Mouse (Mus musculus): ENCODE data around the gene Rreb1. TPM values are rescaled to one million over a fixed set of nuclear protein-coding genes. Genes with fewer than 3 reads are reported as not detected.
A peak's percentile ranks its signal among the peaks of the same experiment; 100 is the strongest.

Rreb1 gene
- polyA plus RNA-seq, 1 experiment from 2014 or later, result 11.4 TPM

DNA sequence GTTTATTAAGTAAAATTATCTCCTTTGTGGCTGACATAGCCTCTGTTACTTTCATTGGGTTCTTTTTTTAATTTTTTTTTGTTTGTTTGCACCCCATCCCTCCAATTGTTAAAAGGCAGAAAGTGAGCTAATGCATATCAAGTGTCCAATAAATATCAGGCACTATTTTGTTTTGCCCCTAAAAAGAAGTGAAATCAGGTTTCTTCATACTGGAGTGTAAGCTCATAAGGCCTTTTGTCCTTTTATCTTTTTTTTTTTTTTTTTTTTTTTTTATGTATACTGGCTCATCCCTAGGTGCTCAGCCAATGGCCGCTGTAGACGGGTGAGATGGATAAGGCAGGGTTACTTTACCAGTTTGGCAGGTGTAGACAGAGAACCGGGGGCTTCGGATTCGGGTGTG is 70.2 kb downstream of the Rreb1 start:
- Histone ChIP-seq H3K36me3 (no peaks in the 10 kb centered on the region), H3K9me3 (no peaks in the 10 kb centered on the region), H3K27ac (no peak overlapping the region), H3K4me2 (replicated peaks) (no peak overlapping the region), H3K4me1 (peaks cover 42% of the 10 kb centered on the region), H3K9ac (no peak overlapping the region), H3K4me3 (no peak overlapping the region), H3K27me3 (no peaks in the 10 kb centered on the region)
- WGBS, result 81% methylated on average over 5 of the region's 5 CpGs
- no peak for ATAC-seq (ENCODE audit: low FRiP score, low read depth)

GRCm38 (mm10) chr13:37851617-37852016 is 73.4 kb downstream of the Rreb1 start:
- H3K27ac ChIP-seq, result no peak overlapping the region
- WGBS, result 84% methylated on average over 5 of the region's 5 CpGs
- no peak for ATAC-seq (ENCODE audit: low FRiP score, low read depth)
- H3K36me3 ChIP-seq, result no peaks in the 10 kb centered on the region
- no peak overlapping the region for H3K4me3 ChIP-seq
- H3K9me3 ChIP-seq, result no peaks in the 10 kb centered on the region
- H3K4me1 ChIP-seq, result peaks cover 38% of the 10 kb centered on the region
- no peaks in the 10 kb centered on the region for H3K27me3 ChIP-seq
- H3K9ac ChIP-seq, result no peak overlapping the region
- no peak overlapping the region for H3K4me2 ChIP-seq (replicated peaks)

- 79% methylated on average over 3 of the region's 3 CpGs for WGBS
- H3K9me3 ChIP-seq, result no peaks in the 10 kb centered on the region
- H3K9ac ChIP-seq, result no peak overlapping the region
- peaks cover 33% of the 10 kb centered on the region for H3K4me1 ChIP-seq
- H3K27me3 ChIP-seq, result no peaks in the 10 kb centered on the region
- no peaks in the 10 kb centered on the region for H3K36me3 ChIP-seq
- no peak overlapping the region for H3K4me3 ChIP-seq
- no peak for ATAC-seq (ENCODE audit: low FRiP score, low read depth)
- no peak overlapping the region for H3K27ac ChIP-seq
- no peak overlapping the region for H3K4me2 ChIP-seq (replicated peaks)
These were observed 74.7 kb downstream of the Rreb1 start for GRCm38 (mm10) chr13:37852850-37853249.

GRCm38 (mm10) chr13:37853441-37853840 is 75.2 kb downstream of the Rreb1 start:
- no peaks in the 10 kb centered on the region for H3K27me3 ChIP-seq
- no peak for ATAC-seq (ENCODE audit: low FRiP score, low read depth)
- no peak overlapping the region for H3K27ac ChIP-seq
- 39% methylated on average over 4 of the region's 4 CpGs for WGBS
- H3K9me3 ChIP-seq, result no peaks in the 10 kb centered on the region
- H3K9ac ChIP-seq, result no peak overlapping the region
- no peak overlapping the region for H3K4me3 ChIP-seq
- no peaks in the 10 kb centered on the region for H3K36me3 ChIP-seq
- H3K4me1 ChIP-seq, result peaks cover 38% of the 10 kb centered on the region
- no peak overlapping the region for H3K4me2 ChIP-seq (replicated peaks)

- H3K4me2 ChIP-seq (replicated peaks), result peak overlapping the region; percentile 67
- H3K36me3 ChIP-seq, result no peaks in the 10 kb centered on the region
- WGBS, result 3% methylated on average over 14 of the region's 14 CpGs
- peak; percentile 33; the same call in 1 of the 2 replicates for ATAC-seq (ENCODE audit: low FRiP score, low read depth)
- H3K27me3 ChIP-seq, result no peaks in the 10 kb centered on the region
- H3K9ac ChIP-seq, result peak overlapping the region; percentile 62
- peak overlapping the region; percentile 61 for H3K27ac ChIP-seq
- H3K9me3 ChIP-seq, result no peaks in the 10 kb centered on the region
- H3K4me1 ChIP-seq, result peaks cover 44% of the 10 kb centered on the region
- peak overlapping the region; percentile 36 for H3K4me3 ChIP-seq
These were observed 75.8 kb downstream of the Rreb1 start for GRCm38 (mm10) chr13:37854031-37854431.

DNA sequence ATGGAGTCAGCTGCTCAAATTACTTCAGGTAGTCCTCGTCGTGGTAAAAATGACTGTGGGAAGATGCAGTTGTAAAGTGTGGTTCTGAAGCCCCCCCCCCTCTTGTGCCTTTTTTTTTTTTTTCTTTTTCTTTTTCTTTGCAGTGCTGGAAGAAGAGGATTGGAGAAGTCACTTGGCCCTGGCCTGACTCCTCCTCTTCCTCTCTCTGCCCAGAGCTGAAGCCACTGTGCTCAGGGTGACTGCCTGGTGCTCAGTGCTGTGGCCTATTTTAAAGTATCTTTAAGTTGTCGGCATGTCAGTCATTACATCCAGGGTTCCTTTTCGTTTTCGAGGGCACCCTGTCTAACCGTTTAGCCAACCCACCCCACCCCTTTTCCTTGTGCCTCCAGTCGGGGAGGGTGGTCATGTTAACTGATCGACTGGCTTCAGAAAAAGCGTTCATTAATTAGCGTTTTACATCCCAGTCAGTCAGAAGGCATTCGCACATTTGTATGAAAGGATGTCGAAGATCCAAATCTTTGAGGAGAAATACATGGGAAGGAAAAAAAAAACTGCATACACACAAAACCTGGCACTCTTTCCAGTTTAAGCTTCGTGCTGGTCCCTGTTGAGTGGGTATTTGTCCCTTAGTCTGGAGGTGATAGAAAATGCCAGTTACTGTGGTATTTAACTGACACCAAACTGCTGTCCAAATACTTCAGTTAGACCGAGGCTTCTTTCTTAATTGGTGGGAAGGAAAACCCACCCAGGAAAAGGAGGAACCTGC is 76.4 kb downstream of the Rreb1 start:
- peak overlapping the region; percentile 67 for H3K4me2 ChIP-seq (replicated peaks)
- H3K27ac ChIP-seq, result peak overlapping the region; percentile 61
- ATAC-seq (ENCODE audit: low FRiP score, low read depth), result no peak
- 21% methylated on average over 14 of the region's 14 CpGs for WGBS
- H3K36me3 ChIP-seq, result no peaks in the 10 kb centered on the region
- peaks cover 49% of the 10 kb centered on the region for H3K4me1 ChIP-seq
- peak overlapping the region; percentile 36 for H3K4me3 ChIP-seq
- H3K9me3 ChIP-seq, result no peaks in the 10 kb centered on the region
- peak overlapping the region; percentile 62; the same call in 1 of the 2 replicates for H3K9ac ChIP-seq
- H3K27me3 ChIP-seq, result no peaks in the 10 kb centered on the region

DNA sequence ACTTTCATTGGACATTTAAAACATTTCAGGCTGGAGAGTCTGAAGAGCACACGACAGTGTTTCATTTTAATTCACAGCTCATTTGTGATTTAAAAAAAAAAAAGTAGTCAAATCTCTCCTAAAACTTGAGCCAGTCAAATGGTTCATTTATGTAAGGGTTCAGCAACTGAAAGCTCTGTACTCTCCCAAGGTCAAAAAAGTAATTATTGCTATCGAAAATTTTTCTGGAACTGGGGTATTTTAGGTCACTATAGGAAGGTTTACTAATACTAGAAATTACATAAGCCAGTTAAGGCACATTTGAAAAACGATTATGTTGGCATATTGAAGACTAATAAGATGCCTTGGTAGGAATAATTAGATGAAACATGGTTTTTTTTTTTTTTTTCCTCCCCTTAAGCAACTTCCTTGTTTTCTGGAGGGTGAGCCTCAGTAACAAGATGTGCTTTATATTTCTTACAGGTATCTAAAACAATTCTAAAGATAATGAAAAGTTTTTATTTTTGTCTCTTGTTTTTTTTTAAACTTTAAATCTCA is 77.1 kb downstream of the Rreb1 start:
- no peak for ATAC-seq (ENCODE audit: low FRiP score, low read depth)
- H3K9ac ChIP-seq, result no peak overlapping the region
- WGBS, result 52% methylated on average over 3 of the region's 3 CpGs

DNA sequence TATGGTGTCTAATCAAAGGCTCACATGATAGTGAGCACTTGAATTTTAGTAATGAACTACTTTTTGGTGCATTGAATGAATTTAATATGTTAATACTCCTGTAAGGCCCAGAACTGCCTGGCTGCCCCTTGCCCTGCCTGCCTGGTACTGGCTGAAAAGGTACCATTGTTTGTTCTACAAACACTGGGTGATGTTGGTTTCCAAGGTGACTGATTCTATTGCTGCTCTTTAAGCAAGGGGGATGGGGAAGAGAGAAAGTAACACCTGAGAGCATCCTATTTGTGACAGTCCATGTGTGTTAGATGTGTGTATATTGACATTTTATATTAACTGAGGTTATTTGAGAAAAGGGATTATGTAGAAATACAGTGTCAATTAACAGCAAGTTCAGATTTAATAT is 77.6 kb downstream of the Rreb1 start:
- H3K9ac ChIP-seq, result no peak overlapping the region
- peaks cover 53% of the 10 kb centered on the region for H3K4me1 ChIP-seq
- no peak for ATAC-seq (ENCODE audit: low FRiP score, low read depth)
- no peak overlapping the region for H3K27ac ChIP-seq
- H3K36me3 ChIP-seq, result no peaks in the 10 kb centered on the region
- no peak overlapping the region for H3K4me2 ChIP-seq (replicated peaks)
- no peak overlapping the region for H3K4me3 ChIP-seq
- H3K9me3 ChIP-seq, result no peaks in the 10 kb centered on the region
- no peaks in the 10 kb centered on the region for H3K27me3 ChIP-seq

More for the DNA sequence above, 77.1 kb downstream of the Rreb1 start:
- no peaks in the 10 kb centered on the region for H3K9me3 ChIP-seq
- H3K4me1 ChIP-seq, result peaks cover 52% of the 10 kb centered on the region
- no peak overlapping the region for H3K4me2 ChIP-seq (replicated peaks)
- H3K27me3 ChIP-seq, result no peaks in the 10 kb centered on the region
- no peaks in the 10 kb centered on the region for H3K36me3 ChIP-seq
- H3K27ac ChIP-seq, result no peak overlapping the region
- no peak overlapping the region for H3K4me3 ChIP-seq

DNA sequence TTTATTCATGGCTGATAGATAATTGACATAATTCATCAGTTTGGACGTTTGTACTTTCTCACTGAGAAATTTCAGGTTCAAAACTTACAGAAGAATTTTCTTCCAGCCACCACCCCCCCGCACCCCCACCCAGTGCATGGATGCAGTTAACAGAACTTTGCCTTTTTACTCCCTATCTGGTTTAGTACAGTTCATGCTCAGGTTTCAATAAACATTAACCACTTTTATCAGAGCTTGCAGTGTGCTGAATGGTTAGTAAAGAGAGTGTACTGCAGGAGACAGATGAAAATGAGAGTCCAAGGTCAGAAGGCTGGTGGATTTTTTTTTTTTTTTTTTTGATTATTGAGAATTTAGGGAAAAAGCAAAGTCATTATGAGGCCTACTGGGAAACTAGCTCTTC is 78.3 kb downstream of the Rreb1 start:
- Histone ChIP-seq H3K9me3 (no peaks in the 10 kb centered on the region), H3K27me3 (no peaks in the 10 kb centered on the region), H3K27ac (no peak overlapping the region), H3K4me2 (replicated peaks) (peak overlapping the region; percentile 93; the same call in 1 of the 2 replicates), H3K4me3 (peak overlapping the region; percentile 57; the same call in 1 of the 2 replicates), H3K4me1 (peaks cover 61% of the 10 kb centered on the region), H3K9ac (no peak overlapping the region), H3K36me3 (no peaks in the 10 kb centered on the region)
- no peak for ATAC-seq (ENCODE audit: low FRiP score, low read depth)
- WGBS, result 62% methylated on average over 2 of the region's 2 CpGs

GRCm38 (mm10) chr13:37857284-37858065 is 79.3 kb downstream of the Rreb1 start:
- Histone ChIP-seq H3K4me3 (peak overlapping the region; percentile 57), H3K36me3 (no peaks in the 10 kb centered on the region), H3K4me1 (peaks cover 68% of the 10 kb centered on the region), H3K9ac (peak overlapping the region; percentile 77), H3K9me3 (no peaks in the 10 kb centered on the region), H3K27me3 (no peaks in the 10 kb centered on the region), H3K4me2 (replicated peaks) (peak overlapping the region; percentile 93), H3K27ac (peak overlapping the region; percentile 80)
- WGBS, result under 1% methylated on average over 59 of the region's 59 CpGs
- ATAC-seq (ENCODE audit: low FRiP score, low read depth), result peak; percentile 91

DNA sequence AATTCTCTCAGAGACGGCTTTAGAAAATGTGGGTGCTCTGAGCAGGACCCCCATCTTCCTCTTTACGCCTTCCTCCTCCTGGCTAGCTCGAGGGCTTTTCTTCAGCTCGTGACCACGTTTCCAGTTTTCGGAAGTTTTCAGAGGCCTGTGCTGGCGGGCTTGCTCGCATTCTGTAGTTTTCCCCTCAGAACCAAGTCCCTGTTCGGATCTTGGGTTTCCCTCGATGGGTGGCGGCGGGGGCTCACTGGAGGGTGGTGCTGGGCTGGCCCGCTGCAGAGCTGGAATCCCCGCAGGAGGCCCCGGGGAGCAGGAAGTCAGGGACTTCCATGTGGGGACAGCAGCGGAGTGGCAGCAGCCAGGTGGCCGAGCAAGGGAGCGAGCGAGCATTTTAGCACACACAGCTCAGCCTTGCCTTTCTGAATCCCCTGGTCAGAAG is 79.9 kb downstream of the Rreb1 start:
- Histone ChIP-seq H3K4me1 (peaks cover 68% of the 10 kb centered on the region), H3K9me3 (no peaks in the 10 kb centered on the region), H3K9ac (peak overlapping the region; percentile 77), H3K27me3 (no peaks in the 10 kb centered on the region), H3K4me2 (replicated peaks) (peak overlapping the region; percentile 93), H3K27ac (peak overlapping the region; percentile 80), H3K4me3 (peak overlapping the region; percentile 57), H3K36me3 (no peaks in the 10 kb centered on the region)
- WGBS, result 6% methylated on average over 19 of the region's 19 CpGs
- peak; percentile 21 for ATAC-seq (ENCODE audit: low FRiP score, low read depth)

GRCm38 (mm10) chr13:37858508-37858907 is 80.3 kb downstream of the Rreb1 start:
- Histone ChIP-seq H3K4me3 (peak overlapping the region; percentile 57), H3K9me3 (no peaks in the 10 kb centered on the region), H3K27ac (peak overlapping the region; percentile 80), H3K27me3 (no peaks in the 10 kb centered on the region), H3K4me2 (replicated peaks) (peak overlapping the region; percentile 93), H3K36me3 (no peaks in the 10 kb centered on the region), H3K4me1 (peaks cover 71% of the 10 kb centered on the region), H3K9ac (peak overlapping the region; percentile 77)
- 30% methylated on average over 9 of the region's 9 CpGs for WGBS
- no peak for ATAC-seq (ENCODE audit: low FRiP score, low read depth)

Data from limb, embryonic 13.5 days (tissue).